Mouse (Mus musculus): ENCODE measurements at regions not wholly inside any gene's neighbourhood (a gene's known extent, or its start where the extent isn't known, plus 50 kb on each side); places are given as distances from the start of the nearest gene placed in this dataset.

DNA sequence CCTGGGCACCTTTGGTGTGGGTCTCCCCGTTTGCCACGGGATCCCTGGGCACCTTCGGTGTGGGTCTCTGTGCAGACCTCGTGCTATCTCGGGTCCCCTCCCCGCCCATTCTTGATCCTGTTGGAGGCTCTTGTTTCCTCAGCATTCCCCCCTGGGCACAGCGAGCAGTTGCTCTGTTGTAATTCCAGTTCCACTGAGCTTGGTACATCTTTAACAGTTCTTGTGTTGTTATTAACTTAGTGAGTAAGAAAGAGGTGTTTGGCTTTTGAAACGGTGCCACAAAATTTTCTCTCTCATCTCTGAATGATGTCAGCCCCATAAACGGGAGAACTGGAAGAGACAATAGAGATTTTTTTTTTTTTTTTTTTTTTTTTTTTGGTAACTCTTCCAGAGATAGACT, 187.7 kb upstream of the 4930412O13Rik start:
- TF ChIP-seq CTCF (IDR thresholded peaks at IDR 0.05; ENCODE audit: borderline replicate concordance, control insufficient read depth, extremely low read depth, insufficient read depth, low read length, poor library complexity) (no peak), POLR2A (IDR thresholded peaks at IDR 0.05; ENCODE audit: control insufficient read depth, extremely low read depth, insufficient read depth, low read length, poor library complexity) (no peak)
